Mouse (Mus musculus) ovary, adult 18-20 months (tissue): ENCODE results near the gene Cenpi.

ENCODE experiments used
- DNase-seq: peaks from one replicate; pipeline ENCODE4 v3.0.0; 2022; ENCODE audit warnings: low spot score, mixed read lengths

The Cenpi gene

DNA sequence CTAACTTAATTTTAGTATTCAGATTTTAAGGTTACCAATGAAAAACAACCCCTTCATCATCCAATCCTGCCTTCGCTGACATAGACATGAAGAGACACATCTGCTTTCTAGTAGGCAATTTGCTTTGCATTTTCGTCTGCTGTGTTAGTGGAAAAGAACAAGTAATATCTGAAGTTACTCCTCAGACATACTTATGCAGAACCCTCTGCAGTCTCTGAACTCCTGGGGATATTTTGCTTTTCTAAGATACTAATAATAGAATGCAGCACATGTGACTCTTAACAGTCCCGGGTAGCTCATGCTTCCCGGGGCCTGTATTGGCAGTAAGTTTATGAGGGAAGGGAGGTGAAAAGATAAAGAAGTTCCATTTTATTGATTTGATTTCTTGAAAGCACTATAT lies 54.3 kb downstream of the Cenpi start:
- DNase-seq = no peak

DNA sequence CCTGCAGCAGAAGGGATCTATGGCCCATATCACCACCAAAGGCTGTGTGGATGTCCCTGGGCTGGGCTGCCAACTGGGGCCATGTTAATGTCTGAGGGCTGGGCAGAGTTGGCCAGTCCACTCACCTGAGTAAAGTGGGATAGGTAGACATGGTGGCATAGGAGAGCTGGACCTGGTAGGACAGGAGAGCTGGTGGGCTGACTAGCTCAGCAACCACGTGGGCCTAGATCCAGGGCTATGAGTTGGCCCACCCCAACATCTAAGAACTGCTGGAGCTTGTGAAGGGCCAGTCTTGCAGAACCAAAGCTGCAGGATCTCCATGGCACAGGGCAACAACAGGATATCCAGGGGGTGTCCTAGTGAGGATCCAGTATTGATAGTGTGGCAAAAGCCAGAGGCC lies 57.5 kb downstream of the Cenpi start:
- no peak for DNase-seq

DNA sequence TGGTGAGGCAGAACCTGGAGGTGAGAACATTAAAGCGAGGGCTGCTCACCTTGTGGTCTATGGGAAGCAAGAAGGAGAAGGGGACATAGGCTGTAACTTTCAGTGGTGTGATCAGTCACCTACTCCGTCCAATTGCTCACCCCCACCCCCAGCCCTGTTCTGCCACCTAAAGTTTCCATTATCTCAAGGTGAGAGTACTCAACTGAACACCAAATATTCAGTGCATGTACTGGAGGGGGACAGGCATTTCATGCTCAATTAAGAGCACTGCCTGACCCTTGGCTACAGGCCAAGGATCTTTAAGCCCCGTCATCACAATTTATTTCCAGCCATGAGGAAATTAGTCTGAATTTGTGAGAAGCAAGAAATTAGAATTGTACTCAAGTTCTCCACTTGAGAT lies 58.7 kb downstream of the Cenpi start:
- DNase-seq = no peak

DNA sequence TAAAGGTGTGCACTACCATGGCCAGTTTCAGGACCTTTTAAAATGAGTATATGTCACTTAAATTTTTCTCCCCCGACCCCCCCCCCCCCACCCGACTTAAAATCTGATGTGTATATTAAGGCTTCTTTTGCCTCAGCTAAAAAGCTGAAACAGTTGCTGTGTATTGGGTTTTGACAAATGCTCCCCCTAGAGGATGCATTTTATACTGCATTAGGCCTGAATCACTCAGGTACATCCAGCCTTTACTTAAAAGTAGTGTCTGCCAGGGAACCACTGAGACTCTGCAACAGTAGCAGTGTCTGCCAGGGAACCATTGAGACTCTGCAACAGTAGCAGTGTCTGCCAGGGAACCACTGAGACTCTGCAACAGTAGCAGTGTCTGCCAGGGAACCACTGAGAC lies 63.4 kb downstream of the Cenpi start:
- no peak for DNase-seq

DNA sequence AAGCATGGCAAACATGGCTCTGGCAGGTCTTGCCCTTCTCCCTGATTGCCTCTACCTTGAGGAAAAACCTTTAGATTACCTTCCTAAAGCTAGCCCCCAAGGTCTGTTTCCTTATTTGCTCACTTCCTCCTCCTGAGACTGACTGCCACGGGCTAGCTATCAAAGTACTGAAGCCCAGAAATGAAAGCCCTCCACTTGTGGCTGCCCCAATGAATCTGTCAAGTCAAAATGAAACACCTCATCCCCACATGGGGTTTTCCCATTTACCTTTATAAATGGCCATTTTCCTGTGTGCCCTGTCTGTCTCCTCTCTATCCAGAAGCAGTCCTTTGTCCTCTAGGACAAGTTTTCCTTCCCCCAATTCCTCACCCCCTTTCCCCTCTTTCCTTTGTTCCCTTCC lies 66.3 kb downstream of the Cenpi start:
- no peak for DNase-seq

DNA sequence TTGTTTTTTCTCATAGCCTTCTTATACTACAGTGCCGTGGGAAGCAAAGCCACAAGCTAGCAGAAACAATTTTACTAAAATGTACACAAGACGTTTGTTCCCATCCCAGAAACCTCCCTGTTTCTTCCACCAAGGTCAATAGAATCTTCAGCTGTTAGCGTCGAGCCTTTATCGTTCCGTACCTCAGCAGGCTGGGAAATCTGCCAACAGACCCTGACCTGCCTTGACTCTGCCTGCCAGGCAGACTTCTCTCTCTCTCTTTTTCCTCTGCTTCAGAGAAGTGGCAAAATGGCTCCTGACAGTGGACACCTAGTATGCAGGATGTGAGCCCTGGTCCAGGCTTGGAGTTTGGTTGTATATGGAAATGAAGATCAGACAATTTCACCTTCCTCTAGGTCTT lies 77.0 kb downstream of the Cenpi start:
- no peak for DNase-seq

DNA sequence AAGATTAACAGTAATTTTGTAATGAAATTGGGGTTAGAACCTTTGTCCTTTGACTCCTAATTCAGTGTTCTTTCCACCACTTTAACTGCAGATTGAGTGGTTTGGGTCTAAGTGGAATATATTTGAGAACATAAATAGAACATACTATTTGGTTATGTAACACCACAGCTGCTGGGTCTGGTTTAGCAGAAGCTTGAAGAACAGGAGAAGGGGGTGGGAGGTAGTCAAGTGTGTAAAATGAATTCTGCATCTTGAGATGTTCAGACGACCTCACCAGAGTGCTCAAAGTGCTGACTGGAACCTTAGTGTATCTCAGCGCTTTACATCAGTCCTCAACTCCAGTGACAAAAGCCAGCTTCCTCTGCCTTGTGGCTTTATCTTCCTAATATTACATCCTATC lies 91.1 kb downstream of the Cenpi start:
- no peak for DNase-seq

DNA sequence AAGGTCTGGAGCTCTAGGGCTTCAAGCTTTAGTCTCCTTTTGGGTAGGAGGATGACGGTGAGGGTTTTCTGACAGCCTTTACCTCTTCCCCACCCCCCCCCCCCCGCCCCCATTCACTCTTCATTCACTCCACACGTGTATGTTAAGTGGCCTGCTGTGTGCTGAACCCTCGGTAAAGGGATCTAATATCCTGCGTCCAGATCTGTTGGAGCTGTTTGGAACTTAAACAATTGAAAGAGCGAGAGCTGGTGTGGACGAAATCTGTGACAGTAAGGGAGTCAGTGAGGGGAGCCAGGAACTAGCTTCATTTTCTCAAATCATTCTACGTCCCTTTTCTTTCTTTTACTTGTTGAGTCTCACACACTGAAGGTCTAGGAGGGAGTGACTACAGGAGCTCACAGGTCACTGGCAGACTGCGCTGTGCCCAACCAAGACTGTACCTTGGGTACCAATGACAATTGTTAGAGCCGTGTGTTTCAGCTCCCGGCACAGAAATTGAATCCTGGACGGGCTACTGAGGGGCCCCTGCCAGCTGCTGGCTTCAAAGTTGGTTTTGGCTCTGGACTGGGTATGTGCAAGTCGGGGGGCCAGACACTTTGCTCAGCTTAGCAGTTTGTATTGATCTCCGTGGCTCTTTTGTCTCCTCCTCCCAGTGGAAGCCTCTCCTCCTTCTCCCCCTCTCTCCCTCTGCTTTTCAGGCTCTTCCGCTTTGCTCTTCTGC lies 96.1 kb downstream of the Cenpi start, which contains the start of gene Drp2:
Drp2 (plus strand) TSS at position 689 of the 721 bp plus-strand sequence.
- no peak for DNase-seq

DNA sequence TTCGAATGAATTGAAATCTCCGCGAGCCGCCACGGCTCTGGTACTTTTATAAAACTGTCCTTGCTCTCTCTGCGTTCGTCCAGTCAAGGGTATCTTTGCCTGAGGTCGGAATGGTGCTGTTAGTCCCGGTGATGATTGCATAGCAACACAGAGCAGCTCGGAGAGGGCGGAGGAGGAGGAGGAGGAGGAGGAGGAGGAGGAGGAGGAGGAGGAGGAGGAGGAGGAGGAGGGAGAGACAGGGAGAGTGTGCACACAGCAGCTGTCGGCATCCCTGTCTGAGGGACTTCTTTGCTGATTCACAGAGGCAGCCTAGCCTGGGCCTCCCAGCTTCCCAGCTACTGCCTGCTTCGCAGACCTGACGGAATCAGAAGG lies 96.7 kb downstream of the Cenpi start:
- no peak for DNase-seq

DNA sequence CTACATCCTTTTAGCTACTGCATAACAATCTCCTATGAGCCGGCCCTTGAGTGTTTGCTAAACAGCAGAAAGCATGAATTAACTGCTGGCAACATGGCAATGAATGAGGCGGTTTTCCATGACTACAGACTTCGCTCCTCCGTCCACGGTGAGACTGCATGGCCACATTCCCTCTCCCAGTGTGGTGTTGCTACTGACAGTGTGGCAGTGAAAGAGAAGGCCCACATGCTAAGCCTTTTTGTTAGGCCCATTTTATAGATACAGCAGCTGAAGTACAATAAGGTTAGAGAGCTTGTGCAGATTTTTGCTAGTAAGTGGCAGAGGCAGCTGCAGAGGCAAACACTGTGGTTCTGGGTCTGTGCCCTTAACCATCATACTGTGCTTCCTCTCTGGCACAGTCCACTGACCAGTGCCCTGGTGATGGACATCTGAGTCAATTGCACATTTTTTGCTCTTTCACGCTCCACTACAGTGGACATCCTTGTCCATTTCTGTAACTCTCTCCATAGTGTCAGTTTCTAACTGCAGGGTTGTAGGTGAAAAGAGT lies 101.5 kb downstream of the Cenpi start:
- no peak for DNase-seq

DNA sequence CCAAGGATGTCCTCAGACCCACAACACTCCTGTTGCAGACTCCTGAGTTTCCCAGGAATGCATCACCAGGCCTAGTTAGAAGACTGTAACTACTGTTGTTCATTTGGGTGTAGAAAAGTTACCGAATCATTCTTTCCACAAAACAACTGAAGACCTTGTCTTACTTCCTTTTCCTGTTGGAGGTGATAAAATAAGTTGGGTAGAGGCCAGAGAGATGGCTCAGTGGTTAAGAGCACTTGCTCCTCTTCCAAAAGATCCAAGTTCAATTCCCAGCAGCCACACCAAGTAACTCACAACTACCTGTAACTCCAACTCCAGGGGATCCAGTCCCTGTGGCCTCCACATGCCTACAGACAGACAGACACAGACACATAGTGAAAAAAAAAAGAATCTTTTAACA lies 104.2 kb downstream of the Cenpi start:
- DNase-seq = no peak
